Mouse (Mus musculus) heart, postnatal 0 days (tissue): Measurements from ENCODE around the gene Ank2.

ENCODE experiments used
- CTCF ChIP-seq: IDR thresholded peaks from 2 replicates; pipeline ENCODE4 v1.5.1; 2016; ENCODE audit warnings: antibody characterized with exemption, control low read depth, low read depth
- EP300 ChIP-seq: IDR thresholded peaks from 2 replicates; pipeline ENCODE4 v1.6.1; 2016; ENCODE audit warnings: antibody characterized with exemption, low read depth

- TF ChIP-seq CTCF (no peak), EP300 (no peak)
Observed at GRCm38 (mm10) chr3:127246989-127247708, 252.0 kb downstream of the Ank2 start.
